Mouse (Mus musculus) liver, adult 2 months (tissue): Measurements from ENCODE around the gene Hist1h1c.

Source experiments
- CTCF ChIP-seq: fragments of 200-500 bp; IDR thresholded peaks from 2 replicates; pipeline ENCODE4 v1.5.1; 2011; ENCODE audit warnings: low read depth, low read length, control low read depth
- POLR2A ChIP-seq: fragments of 200-500 bp; IDR thresholded peaks from 2 replicates; pipeline ENCODE4 v1.6.1; 2011; ENCODE audit warnings: low read length, control low read depth; ENCODE audit not compliant: insufficient read depth; ENCODE audit errors: extremely low read depth

- TF ChIP-seq POLR2A, result peak; percentile 95
- no peak for TF ChIP-seq CTCF
These were observed 18.2 kb downstream of the Hist1h1c start, which contains the start of gene Hist1h4b for GRCm38 (mm10) chr13:23756790-23757189.
